Mouse (Mus musculus) granulocyte monocyte progenitor cell, adult 5-6 weeks (primary cell): ENCODE results near the gene Mllt3. TPM values are rescaled to one million over a fixed set of nuclear protein-coding genes. Genes with fewer than 3 reads are reported as not detected.
A peak's percentile ranks its signal among the peaks of the same experiment; 100 is the strongest.

ENCODE experiments used
- ATAC-seq: replicated peaks from 2 replicates; pipeline ENCODE4 v1.8.0; 2016; ENCODE audit warnings: mild to moderate bottlenecking, moderate TSS enrichment, inconsistent platforms; ENCODE audit not compliant: poor library complexity, severe bottlenecking
- total RNA-seq, 2 experiments: library from RNA; stranded (forward) in 1 of 2; stranded (reverse) in 1 of 2; fragments of 200-712, 200-1000 nt in 1 of 2; fragments of >200 nt in 1 of 2; fragmentation: Nextera tagmentation in 1 of 2; gene quantifications; 2 replicates each; pipeline ENCODE4 v1.2.3; 2014 to 2017

Mllt3 gene
- total RNA-seq (2014; fragmentation: Nextera tagmentation) = 6.0 and 8.5 TPM in 2 replicates
- total RNA-seq (2017) = 8.8 and 10.5 TPM in 2 replicates

DNA sequence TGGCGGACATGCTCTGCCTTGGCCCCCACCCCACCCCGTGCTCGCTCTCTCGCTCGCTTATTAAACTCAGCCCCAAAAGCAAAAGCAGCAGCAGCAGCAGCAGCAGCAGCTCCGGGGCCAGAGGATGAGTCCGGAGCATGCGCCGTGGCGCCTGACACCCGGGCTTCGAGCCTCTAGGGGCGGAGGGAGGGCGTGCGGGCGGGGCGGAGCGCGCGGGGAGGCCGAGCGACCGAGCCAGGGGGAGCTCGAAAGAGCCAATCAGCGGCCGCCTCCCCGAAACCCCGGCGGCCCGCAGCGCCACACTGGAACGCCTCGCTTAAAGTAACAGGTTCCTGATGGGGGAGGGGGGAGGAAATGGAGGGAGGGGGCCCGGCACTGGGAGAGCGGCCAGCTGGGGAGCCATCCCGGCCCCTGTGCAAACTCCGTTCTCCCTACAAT is at the start of gene Mllt3:
Mllt3 (minus strand) TSS at position 149 of the 438 bp plus-strand sequence.
- ATAC-seq = peak; percentile 82

GRCm38 (mm10) chr4:88082381-88082780 is 49.2 kb upstream of the Mllt3 start:
- no peak for ATAC-seq

DNA sequence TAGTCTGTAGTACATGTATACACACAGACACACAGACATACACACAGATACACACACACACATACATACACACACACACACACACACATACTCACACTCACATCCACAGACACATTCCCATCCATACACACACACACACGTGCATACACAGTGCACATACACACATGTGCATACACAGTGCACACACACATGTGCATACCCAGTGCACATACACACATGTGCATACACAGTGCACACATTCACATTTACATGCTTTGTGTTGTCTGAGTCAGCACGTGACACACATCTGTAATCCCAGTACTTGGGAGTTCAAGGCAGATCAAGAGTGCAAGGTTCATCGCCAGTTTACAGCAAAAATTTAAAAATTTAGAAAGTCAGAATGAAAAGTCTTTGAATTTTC is 48.7 kb upstream of the Mllt3 start:
- no peak for ATAC-seq

- ATAC-seq = no peak
Measured at GRCm38 (mm10) chr4:88081417-88081816, 48.3 kb upstream of the Mllt3 start.

DNA sequence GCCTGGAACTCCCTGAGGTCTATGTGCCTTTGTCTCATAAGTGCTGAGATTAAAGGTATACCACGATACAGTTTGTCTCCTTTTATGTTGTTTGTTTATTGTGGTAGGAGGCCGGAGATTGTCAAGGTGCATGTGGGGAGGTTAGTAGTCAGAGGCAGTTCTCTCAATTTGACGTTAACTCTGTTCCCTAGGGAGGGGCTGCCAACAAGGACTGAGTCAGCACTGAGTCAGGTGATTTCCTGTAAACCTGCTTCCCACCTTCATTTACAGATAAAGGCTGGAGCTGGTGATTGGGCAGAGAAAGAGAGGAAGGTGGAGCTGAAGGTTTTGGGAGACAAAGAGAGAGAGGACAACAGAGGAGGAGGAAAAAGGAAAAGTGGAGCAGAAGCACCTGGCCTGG is 45.8 kb upstream of the Mllt3 start:
- no peak for ATAC-seq

GRCm38 (mm10) chr4:88075388-88075787 is 42.2 kb upstream of the Mllt3 start:
- no peak for ATAC-seq

DNA sequence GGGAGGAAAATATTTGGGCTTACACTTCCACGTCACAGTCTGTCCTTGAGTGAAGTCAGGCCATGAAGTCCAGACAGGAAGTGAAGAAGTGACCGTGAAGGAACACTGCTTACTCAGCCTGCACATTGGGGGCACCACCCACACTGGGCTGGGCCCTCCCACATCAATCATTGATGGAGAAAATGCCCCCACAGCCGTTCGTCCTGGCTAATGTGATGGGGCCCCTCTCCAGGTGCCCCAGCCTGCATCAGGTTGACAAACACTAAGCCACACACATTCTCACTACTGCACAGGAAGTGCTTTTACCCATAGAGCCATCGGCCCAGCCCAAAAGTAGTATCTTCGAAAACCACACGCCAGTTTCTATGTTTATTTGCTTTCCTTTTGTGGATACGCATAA is 13.1 kb upstream of the Mllt3 start:
- ATAC-seq = peak; percentile 42; the same call in 1 of the 2 replicates

DNA sequence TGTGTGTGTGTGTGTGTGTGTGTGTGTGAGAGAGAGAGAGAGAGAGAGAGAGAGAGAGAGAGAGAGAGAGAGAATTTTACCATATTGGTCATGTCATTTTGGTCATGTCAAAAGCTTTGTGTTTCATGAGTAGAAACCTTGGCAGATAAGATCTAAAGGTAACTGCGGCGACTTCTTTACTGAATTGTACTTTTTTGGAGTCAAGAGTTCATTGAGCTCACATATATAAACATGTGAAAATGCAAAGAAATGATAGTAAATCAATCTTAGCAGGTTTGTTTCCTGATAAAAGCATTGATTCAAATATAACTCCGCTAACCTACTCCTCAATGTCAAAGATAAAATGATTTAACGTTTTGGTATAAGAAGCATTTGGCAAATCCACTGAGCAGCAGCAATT is 12.0 kb upstream of the Mllt3 start:
- ATAC-seq = no peak

- peak; percentile 36 for ATAC-seq
Measured at GRCm38 (mm10) chr4:88035361-88035760, 2.2 kb upstream of the Mllt3 start.

DNA sequence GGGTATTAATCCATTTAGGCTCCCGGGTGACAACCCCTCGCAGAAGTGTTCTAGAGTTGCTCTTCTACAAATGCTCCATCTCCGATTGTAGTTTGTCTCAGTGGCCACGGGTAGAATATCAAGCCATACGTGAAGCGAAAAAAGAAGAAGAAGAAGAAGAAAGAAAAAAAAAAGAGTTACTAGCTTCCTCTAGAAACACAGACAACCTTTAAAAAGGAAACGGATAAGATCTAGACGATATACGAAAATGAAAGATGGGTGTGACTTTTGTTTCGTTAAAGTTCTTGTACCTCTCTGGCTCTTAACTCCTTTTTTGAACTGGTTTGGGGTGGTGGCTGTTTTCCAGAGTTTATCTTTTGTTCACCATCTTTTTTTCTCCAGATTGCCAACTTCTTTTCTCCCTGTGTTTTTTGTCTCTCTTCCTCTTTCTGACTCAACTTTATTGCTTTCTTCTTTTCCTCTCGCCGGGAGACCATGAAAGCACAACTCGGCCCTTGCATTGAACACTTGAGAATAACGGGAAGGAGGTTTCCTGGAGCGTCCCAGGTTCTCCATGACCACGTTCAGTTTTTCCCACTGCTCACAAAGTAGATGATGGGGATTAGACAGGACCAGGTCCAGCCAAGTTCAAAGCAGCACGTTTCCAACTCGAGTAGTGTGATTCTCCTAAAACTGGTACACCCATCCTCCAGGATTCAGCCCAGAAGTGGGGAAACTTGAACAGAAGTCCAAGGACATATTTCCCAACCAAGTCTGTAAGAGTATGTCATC is 1.4 kb upstream of the Mllt3 start:
- peak; percentile 12; the same call in 1 of the 2 replicates for ATAC-seq

- no peak for ATAC-seq
Measured at GRCm38 (mm10) chr4:88033729-88034386, 694 bp upstream of the Mllt3 start.

GRCm38 (mm10) chr4:88032151-88033098 is 739 bp downstream of the Mllt3 start:
- ATAC-seq = 0 out of 2 replicates have a peak, but pooled peaks have one; percentile 7

- no peak for ATAC-seq
Measured at GRCm38 (mm10) chr4:88031211-88032150, 1.7 kb downstream of the Mllt3 start.

DNA sequence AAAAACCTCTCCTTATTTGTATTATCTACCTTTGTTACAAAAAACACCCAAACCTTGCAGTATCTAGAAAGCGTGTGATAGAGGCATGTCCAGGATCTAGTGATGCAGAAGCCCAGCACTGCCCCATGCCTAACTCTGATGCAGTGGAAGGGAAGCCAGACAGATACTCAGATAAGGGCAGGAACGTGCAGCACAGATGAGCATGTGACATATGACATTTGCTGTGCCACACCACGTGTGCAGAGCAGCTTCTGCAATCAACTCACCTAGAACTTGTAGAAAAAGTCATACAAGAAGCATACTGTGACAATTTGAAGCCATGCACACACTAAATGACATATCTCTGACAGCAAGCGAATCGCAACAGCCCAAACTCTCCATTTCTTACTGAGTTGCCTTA is 9.6 kb downstream of the Mllt3 start:
- no peak for ATAC-seq

GRCm38 (mm10) chr4:88022623-88023022 is 10.5 kb downstream of the Mllt3 start:
- ATAC-seq = no peak; the same call in 1 of the 2 replicates

DNA sequence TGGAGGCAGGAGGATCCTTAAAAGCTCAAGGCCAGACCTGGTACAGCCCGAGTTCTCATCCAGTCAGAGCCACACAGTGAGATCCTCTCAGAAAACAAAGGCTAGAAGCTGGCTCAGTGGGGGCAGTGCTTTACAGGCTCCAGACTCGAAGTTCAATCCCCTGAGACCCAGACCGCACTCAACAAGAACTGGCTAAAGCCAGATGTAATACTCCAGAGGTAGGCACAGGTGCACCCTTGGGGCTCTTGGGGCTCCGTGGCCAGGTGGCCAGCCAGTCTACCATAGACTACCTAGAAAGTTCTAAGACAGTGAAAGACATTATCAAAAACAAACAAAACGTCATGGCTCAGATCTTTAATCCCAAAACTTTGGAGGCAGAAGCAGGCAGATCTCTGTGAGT is 12.7 kb downstream of the Mllt3 start:
- no peak for ATAC-seq

GRCm38 (mm10) chr4:88019645-88020044 is 13.5 kb downstream of the Mllt3 start:
- ATAC-seq = no peak

GRCm38 (mm10) chr4:88017452-88018350 is 15.5 kb downstream of the Mllt3 start:
- no peak for ATAC-seq
